Mouse (Mus musculus): Measurements from ENCODE around the gene Rps11. TPM values are rescaled to one million over a fixed set of nuclear protein-coding genes. Genes with fewer than 3 reads are reported as not detected.

Gene Rps11
- polyA plus RNA-seq, 1 experiment from 2014 or later = 1,389 TPM

GRCm38 (mm10) chr7:45150321-45150720 is 26.1 kb upstream of the Rps11 start:
- H3K4me3 ChIP-seq (ENCODE audit: low read depth, low read length) = no peak overlapping the region
- ATAC-seq (ENCODE audit: low FRiP score) = no peak
- DNase-seq (ENCODE audit: low spot score) = no peak
- H3K4me1 ChIP-seq (replicated peaks; ENCODE audit: control insufficient read depth, insufficient read depth, low read length) = peaks cover 2% of the 10 kb centered on the region; the same call in 1 of the 2 replicates
- H3K9ac ChIP-seq (ENCODE audit: low read depth, low read length) = no peak overlapping the region
- no peaks in the 10 kb centered on the region for H3K9me3 ChIP-seq (ENCODE audit: control insufficient read depth, low read length)
- no peaks in the 10 kb centered on the region for H3K27me3 ChIP-seq (ENCODE audit: control insufficient read depth, insufficient read depth, low read length)
- no peak overlapping the region for H3K4me2 ChIP-seq (replicated peaks; ENCODE audit: low read depth, low read length)
- H3K27ac ChIP-seq (ENCODE audit: low read depth, low read length) = no peak overlapping the region
- no peaks in the 10 kb centered on the region for H3K36me3 ChIP-seq (ENCODE audit: control insufficient read depth, insufficient read depth, low read length)
- 59% methylated on average over 4 of the region's 4 CpGs for WGBS

- Histone ChIP-seq H3K9ac (ENCODE audit: low read depth, low read length) (peak overlapping the region; percentile 8; the same call in 1 of the 2 replicates), H3K9me3 (ENCODE audit: control insufficient read depth, low read length) (no peaks in the 10 kb centered on the region), H3K4me3 (ENCODE audit: low read depth, low read length) (no peak overlapping the region), H3K36me3 (ENCODE audit: control insufficient read depth, insufficient read depth, low read length) (no peaks in the 10 kb centered on the region), H3K27me3 (ENCODE audit: control insufficient read depth, insufficient read depth, low read length) (no peaks in the 10 kb centered on the region), H3K4me1 (replicated peaks; ENCODE audit: control insufficient read depth, insufficient read depth, low read length) (no peaks in the 10 kb centered on the region; the same call in 1 of the 2 replicates), H3K27ac (ENCODE audit: low read depth, low read length) (no peak overlapping the region), H3K4me2 (replicated peaks; ENCODE audit: low read depth, low read length) (no peak overlapping the region)
- ATAC-seq (ENCODE audit: low FRiP score) (no peak), DNase-seq (ENCODE audit: low spot score) (no peak)
- WGBS = 39% methylated on average over 6 of the region's 6 CpGs
Measured at GRCm38 (mm10) chr7:45149545-45149944, 25.3 kb upstream of the Rps11 start.

GRCm38 (mm10) chr7:45148534-45149098 is 24.4 kb upstream of the Rps11 start:
- H3K4me2 ChIP-seq (replicated peaks; ENCODE audit: low read depth, low read length) = no peak overlapping the region
- H3K27me3 ChIP-seq (ENCODE audit: control insufficient read depth, insufficient read depth, low read length) = no peaks in the 10 kb centered on the region
- no peak overlapping the region for H3K27ac ChIP-seq (ENCODE audit: low read depth, low read length)
- no peaks in the 10 kb centered on the region for H3K36me3 ChIP-seq (ENCODE audit: control insufficient read depth, insufficient read depth, low read length)
- DNase-seq (ENCODE audit: low spot score) = no peak
- no peak overlapping the region for H3K4me3 ChIP-seq (ENCODE audit: low read depth, low read length)
- H3K4me1 ChIP-seq (replicated peaks; ENCODE audit: control insufficient read depth, insufficient read depth, low read length) = no peaks in the 10 kb centered on the region; the same call in 1 of the 2 replicates
- ATAC-seq (ENCODE audit: low FRiP score) = no peak
- no peak overlapping the region for H3K9ac ChIP-seq (ENCODE audit: low read depth, low read length)
- 63% methylated on average over 4 of the region's 4 CpGs for WGBS
- no peaks in the 10 kb centered on the region for H3K9me3 ChIP-seq (ENCODE audit: control insufficient read depth, low read length)

GRCm38 (mm10) chr7:45147899-45148298 is 23.7 kb upstream of the Rps11 start:
- ATAC-seq (ENCODE audit: low FRiP score) (no peak), DNase-seq (ENCODE audit: low spot score) (no peak)
- Histone ChIP-seq H3K9ac (ENCODE audit: low read depth, low read length) (no peak overlapping the region), H3K4me2 (replicated peaks; ENCODE audit: low read depth, low read length) (no peak overlapping the region), H3K4me3 (ENCODE audit: low read depth, low read length) (no peak overlapping the region), H3K36me3 (ENCODE audit: control insufficient read depth, insufficient read depth, low read length) (no peaks in the 10 kb centered on the region), H3K9me3 (ENCODE audit: control insufficient read depth, low read length) (no peaks in the 10 kb centered on the region), H3K4me1 (replicated peaks; ENCODE audit: control insufficient read depth, insufficient read depth, low read length) (no peaks in the 10 kb centered on the region), H3K27me3 (ENCODE audit: control insufficient read depth, insufficient read depth, low read length) (no peaks in the 10 kb centered on the region), H3K27ac (ENCODE audit: low read depth, low read length) (no peak overlapping the region)
- WGBS = 86% methylated on average over 11 of the region's 11 CpGs

- Histone ChIP-seq H3K27ac (ENCODE audit: low read depth, low read length) (no peak overlapping the region), H3K36me3 (ENCODE audit: control insufficient read depth, insufficient read depth, low read length) (no peaks in the 10 kb centered on the region), H3K9me3 (ENCODE audit: control insufficient read depth, low read length) (no peaks in the 10 kb centered on the region), H3K9ac (ENCODE audit: low read depth, low read length) (no peak overlapping the region), H3K27me3 (ENCODE audit: control insufficient read depth, insufficient read depth, low read length) (no peaks in the 10 kb centered on the region), H3K4me1 (replicated peaks; ENCODE audit: control insufficient read depth, insufficient read depth, low read length) (no peaks in the 10 kb centered on the region), H3K4me2 (replicated peaks; ENCODE audit: low read depth, low read length) (no peak overlapping the region), H3K4me3 (ENCODE audit: low read depth, low read length) (no peak overlapping the region)
- DNase-seq (ENCODE audit: low spot score) = no peak
- no peak for ATAC-seq (ENCODE audit: low FRiP score)
- 93% methylated on average over 11 of the region's 11 CpGs for WGBS
Measured at GRCm38 (mm10) chr7:45147267-45147666, 23.0 kb upstream of the Rps11 start.

GRCm38 (mm10) chr7:45145460-45145859 is 21.2 kb upstream of the Rps11 start:
- Histone ChIP-seq H3K4me2 (replicated peaks; ENCODE audit: low read depth, low read length) (no peak overlapping the region), H3K4me1 (replicated peaks; ENCODE audit: control insufficient read depth, insufficient read depth, low read length) (no peaks in the 10 kb centered on the region), H3K4me3 (ENCODE audit: low read depth, low read length) (no peak overlapping the region), H3K27ac (ENCODE audit: low read depth, low read length) (no peak overlapping the region), H3K9ac (ENCODE audit: low read depth, low read length) (no peak overlapping the region), H3K27me3 (ENCODE audit: control insufficient read depth, insufficient read depth, low read length) (no peaks in the 10 kb centered on the region), H3K9me3 (ENCODE audit: control insufficient read depth, low read length) (no peaks in the 10 kb centered on the region), H3K36me3 (ENCODE audit: control insufficient read depth, insufficient read depth, low read length) (no peaks in the 10 kb centered on the region)
- no peak for DNase-seq (ENCODE audit: low spot score)
- WGBS = 96% methylated on average over 8 of the region's 8 CpGs
- no peak for ATAC-seq (ENCODE audit: low FRiP score)

GRCm38 (mm10) chr7:45144368-45145174 is 20.3 kb upstream of the Rps11 start:
- H3K27ac ChIP-seq (ENCODE audit: low read depth, low read length) = no peak overlapping the region
- H3K27me3 ChIP-seq (ENCODE audit: control insufficient read depth, insufficient read depth, low read length) = no peaks in the 10 kb centered on the region
- no peak overlapping the region for H3K4me3 ChIP-seq (ENCODE audit: low read depth, low read length)
- no peak for DNase-seq (ENCODE audit: low spot score)
- H3K4me1 ChIP-seq (replicated peaks; ENCODE audit: control insufficient read depth, insufficient read depth, low read length) = no peaks in the 10 kb centered on the region
- 91% methylated on average over 13 of the region's 13 CpGs for whole genome bisulfite sequencing
- no peak overlapping the region for H3K9ac ChIP-seq (ENCODE audit: low read depth, low read length)
- no peaks in the 10 kb centered on the region for H3K36me3 ChIP-seq (ENCODE audit: control insufficient read depth, insufficient read depth, low read length)
- no peaks in the 10 kb centered on the region for H3K9me3 ChIP-seq (ENCODE audit: control insufficient read depth, low read length)
- no peak for ATAC-seq (ENCODE audit: low FRiP score)
- H3K4me2 ChIP-seq (replicated peaks; ENCODE audit: low read depth, low read length) = no peak overlapping the region

- no peaks in the 10 kb centered on the region for H3K36me3 ChIP-seq (ENCODE audit: control insufficient read depth, insufficient read depth, low read length)
- H3K9ac ChIP-seq (ENCODE audit: low read depth, low read length) = no peak overlapping the region
- no peak overlapping the region for H3K4me3 ChIP-seq (ENCODE audit: low read depth, low read length)
- H3K27ac ChIP-seq (ENCODE audit: low read depth, low read length) = no peak overlapping the region
- no peaks in the 10 kb centered on the region for H3K9me3 ChIP-seq (ENCODE audit: control insufficient read depth, low read length)
- no peaks in the 10 kb centered on the region for H3K27me3 ChIP-seq (ENCODE audit: control insufficient read depth, insufficient read depth, low read length)
- no peaks in the 10 kb centered on the region for H3K4me1 ChIP-seq (replicated peaks; ENCODE audit: control insufficient read depth, insufficient read depth, low read length)
- no peak for DNase-seq (ENCODE audit: low spot score)
- 96% methylated on average over 5 of the region's 5 CpGs for WGBS
- H3K4me2 ChIP-seq (replicated peaks; ENCODE audit: low read depth, low read length) = no peak overlapping the region
- ATAC-seq (ENCODE audit: low FRiP score) = no peak
Measured at GRCm38 (mm10) chr7:45141914-45142313, 17.7 kb upstream of the Rps11 start.

- no peak overlapping the region for H3K27ac ChIP-seq (ENCODE audit: low read depth, low read length)
- no peaks in the 10 kb centered on the region for H3K27me3 ChIP-seq (ENCODE audit: control insufficient read depth, insufficient read depth, low read length)
- WGBS = 80% methylated on average over 3 of the region's 3 CpGs
- H3K4me3 ChIP-seq (ENCODE audit: low read depth, low read length) = no peak overlapping the region
- DNase-seq (ENCODE audit: low spot score) (no peak), ATAC-seq (ENCODE audit: low FRiP score) (no peak)
- H3K4me1 ChIP-seq (replicated peaks; ENCODE audit: control insufficient read depth, insufficient read depth, low read length) = no peaks in the 10 kb centered on the region
- no peaks in the 10 kb centered on the region for H3K36me3 ChIP-seq (ENCODE audit: control insufficient read depth, insufficient read depth, low read length)
- H3K9me3 ChIP-seq (ENCODE audit: control insufficient read depth, low read length) = no peaks in the 10 kb centered on the region
- no peak overlapping the region for H3K4me2 ChIP-seq (replicated peaks; ENCODE audit: low read depth, low read length)
- H3K9ac ChIP-seq (ENCODE audit: low read depth, low read length) = no peak overlapping the region
Measured at GRCm38 (mm10) chr7:45141319-45141718, 17.1 kb upstream of the Rps11 start.

Data from hindbrain, embryonic 11.5 days (tissue).